Mouse (Mus musculus) spleen, adult 2 months (tissue): ENCODE data around the gene Clec4e.
"Not testable (repeated sequence)": the region's sequence is repeated elsewhere in the genome, so short reads cannot be mapped to it uniquely, and the experiment has no call there.

ENCODE experiments used
- CTCF ChIP-seq: fragments of 200-500 bp; IDR thresholded peaks from 2 replicates; pipeline ENCODE4 v1.5.1; 2011; ENCODE audit warnings: mild to moderate bottlenecking, inconsistent platforms; ENCODE audit not compliant: insufficient read depth, insufficient read length, insufficient replicate concordance; ENCODE audit errors: extremely low read depth
- POLR2A ChIP-seq: fragments of 200-500 bp; IDR thresholded peaks from 2 replicates; pipeline ENCODE4 v1.6.1; 2011; ENCODE audit warnings: low read depth, low read length, inconsistent platforms

GRCm38 (mm10) chr6:123293509-123293908 is 3.8 kb upstream of the Clec4e start:
- TF ChIP-seq CTCF, POLR2A: not testable (repeated sequence)
